Mouse (Mus musculus): ENCODE results near the gene Dcun1d4.

The Dcun1d4 gene

GRCm38 (mm10) chr5:73480700-73481099 lies at the start of gene Dcun1d4:
TSS of gene Dcun1d4 (plus strand) at chr5:73481000.
- WGBS = 88% methylated on average over 7 of the region's 7 CpGs

GRCm38 (mm10) chr5:73431581-73431980 lies 49.2 kb upstream of the Dcun1d4 start:
- 16% methylated on average over 14 of the region's 14 CpGs for WGBS

- 82% methylated on average over 6 of the region's 6 CpGs for WGBS
Measured at GRCm38 (mm10) chr5:73432805-73433204, 48.0 kb upstream of the Dcun1d4 start.

GRCm38 (mm10) chr5:73434764-73435163 lies 46.0 kb upstream of the Dcun1d4 start:
- WGBS = 81% methylated on average over 7 of the region's 7 CpGs

GRCm38 (mm10) chr5:73442176-73442575 lies 38.6 kb upstream of the Dcun1d4 start:
- WGBS = 75% methylated on average over 9 of the region's 9 CpGs

GRCm38 (mm10) chr5:73450276-73450675 lies 30.5 kb upstream of the Dcun1d4 start:
- WGBS = 60% methylated on average over 1 of the region's 1 CpGs

- 72% methylated on average over 2 of the region's 2 CpGs for WGBS
Measured at GRCm38 (mm10) chr5:73454502-73455306, 26.1 kb upstream of the Dcun1d4 start.

- 79% methylated on average over 5 of the region's 5 CpGs for WGBS
Measured at GRCm38 (mm10) chr5:73455307-73455687, 25.5 kb upstream of the Dcun1d4 start.

- WGBS = 91% methylated on average over 16 of the region's 16 CpGs
Measured at GRCm38 (mm10) chr5:73468462-73469433, 12.1 kb upstream of the Dcun1d4 start.

- WGBS = 91% methylated on average over 20 of the region's 20 CpGs
Measured at GRCm38 (mm10) chr5:73474412-73475405, 6.1 kb upstream of the Dcun1d4 start.

- 92% methylated on average over 7 of the region's 7 CpGs for WGBS
Measured at GRCm38 (mm10) chr5:73481401-73481800, 601 bp downstream of the Dcun1d4 start.

GRCm38 (mm10) chr5:73482381-73482780 lies 1.6 kb downstream of the Dcun1d4 start:
- 80% methylated on average over 1 of the region's 1 CpGs for WGBS

- 56% methylated on average over 5 of the region's 5 CpGs for WGBS
Measured at GRCm38 (mm10) chr5:73484016-73484615, 3.3 kb downstream of the Dcun1d4 start.

GRCm38 (mm10) chr5:73486451-73486850 lies 5.7 kb downstream of the Dcun1d4 start:
- WGBS = 69% methylated on average over 4 of the region's 4 CpGs

- 7% methylated on average over 14 of the region's 14 CpGs for WGBS
Measured at GRCm38 (mm10) chr5:73489915-73490314, 9.1 kb downstream of the Dcun1d4 start.

GRCm38 (mm10) chr5:73490596-73491073 lies 9.8 kb downstream of the Dcun1d4 start:
- 1% methylated on average over 37 of the region's 37 CpGs for WGBS

- WGBS = under 1% methylated on average over 64 of the region's 70 CpGs
Measured at GRCm38 (mm10) chr5:73491074-73491836, 10.5 kb downstream of the Dcun1d4 start.

GRCm38 (mm10) chr5:73491837-73492720 lies 11.3 kb downstream of the Dcun1d4 start:
- WGBS = 1% methylated on average over 59 of the region's 59 CpGs

- 36% methylated on average over 3 of the region's 3 CpGs for WGBS
Measured at GRCm38 (mm10) chr5:73497401-73497800, 16.6 kb downstream of the Dcun1d4 start.

Measured in cerebral cortex, adult 2 months (tissue).